Mouse (Mus musculus) limb, embryonic 12.5 days (tissue): ENCODE measurements around the gene Jarid2. TPM values are rescaled to one million over a fixed set of nuclear protein-coding genes. Genes with fewer than 3 reads are reported as not detected.

Experiments used
- ATAC-seq: fragments of 200-750 bp; cut with Nextera tagmentation; 2 replicates; pipeline ENCODE4 v1.8.0; 2017; ENCODE audit warnings: low read depth, moderate TSS enrichment; ENCODE audit not compliant: insufficient number of reproducible peaks, insufficient read depth, low FRiP score, low TSS enrichment
- H3K27ac ChIP-seq: fragments of 300-500 bp; sonication (generic); 2 replicates; pipeline ENCODE4 v1.5.1; 2016; ENCODE audit warnings: mild to moderate bottlenecking, moderate library complexity
- H3K27me3 ChIP-seq: fragments of 300-500 bp; sonication (generic); 2 replicates; pipeline ENCODE4 v1.6.1; 2016; ENCODE audit warnings: mild to moderate bottlenecking, moderate library complexity
- H3K36me3 ChIP-seq: fragments of 300-500 bp; sonication (generic); 2 replicates; pipeline ENCODE4 v1.6.1; 2016; ENCODE audit warnings: mild to moderate bottlenecking, moderate library complexity
- H3K4me1 ChIP-seq: fragments of 300-500 bp; sonication (generic); replicated peaks from 2 replicates; pipeline ENCODE4 v1.6.1; 2016
- H3K4me2 ChIP-seq: fragments of 300-500 bp; sonication (generic); 2 replicates; pipeline ENCODE4 v1.6.1; 2016; ENCODE audit warnings: mild to moderate bottlenecking, moderate library complexity
- H3K4me3 ChIP-seq: fragments of 300-500 bp; sonication (generic); replicated peaks from 2 replicates; pipeline ENCODE4 v1.5.1; 2016; ENCODE audit warnings: mild to moderate bottlenecking
- H3K9ac ChIP-seq: fragments of 300-500 bp; sonication (generic); replicated peaks from 2 replicates; pipeline ENCODE4 v1.6.1; 2016; ENCODE audit warnings: mild to moderate bottlenecking, moderate library complexity
- H3K9me3 ChIP-seq: fragments of 300-500 bp; sonication (generic); 2 replicates; pipeline ENCODE4 v1.6.1; 2016; ENCODE audit warnings: mild to moderate bottlenecking, moderate library complexity
- WGBS: fragments of 180-500 bp; shearing (Covaris S2); methylation state at CpG from one replicate; pipeline ENCODE4 v1.1.7; 2016; 5-methylcytosine and 5-hydroxymethylcytosine counted together
- polyA plus RNA-seq: library from polyadenylated mRNA; unstranded; fragments of >200 nt; fragmentation: Nextera tagmentation; extraction: Ambion mirVana; gene quantifications from 2 replicates; pipeline ENCODE4 v1.2.1, GENCODE M21; 2016

Jarid2 gene
- polyA plus RNA-seq, 1 experiment from 2014 or later = 57.4 TPM

DNA sequence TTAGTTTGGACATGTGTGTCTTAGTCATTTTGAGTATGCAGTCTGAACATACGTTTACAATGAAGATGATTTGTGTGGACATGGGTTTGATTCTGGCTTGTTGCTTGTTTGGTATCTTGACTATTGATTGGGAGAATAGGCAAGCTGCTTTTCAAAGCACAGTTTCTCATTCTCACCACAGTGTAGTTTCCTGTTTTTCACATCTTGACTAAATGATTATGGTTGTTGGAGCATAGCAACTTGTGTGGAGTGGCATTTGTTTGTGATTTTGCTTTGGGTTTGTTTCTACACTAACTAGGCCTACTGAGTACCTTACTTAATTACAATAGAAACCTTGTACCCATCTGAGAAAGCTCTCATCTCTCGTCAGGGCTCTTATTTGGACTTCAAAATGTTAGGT lies 81.7 kb downstream of the Jarid2 start:
- WGBS = 74% methylated on average over 2 of the region's 2 CpGs
- no peak overlapping the region for H3K4me2 ChIP-seq
- H3K9ac ChIP-seq = no peak overlapping the region
- no peaks in the 10 kb centered on the region for H3K9me3 ChIP-seq
- H3K4me1 ChIP-seq = peaks cover 45% of the 10 kb centered on the region
- no peak for ATAC-seq
- H3K4me3 ChIP-seq = no peak overlapping the region
- H3K27ac ChIP-seq = no peak overlapping the region
- no peaks in the 10 kb centered on the region for H3K36me3 ChIP-seq
- no peaks in the 10 kb centered on the region for H3K27me3 ChIP-seq

GRCm38 (mm10) chr13:44811601-44812000 lies 82.3 kb downstream of the Jarid2 start:
- H3K27me3 ChIP-seq = no peaks in the 10 kb centered on the region
- ATAC-seq = no peak
- 90% methylated on average over 10 of the region's 10 CpGs for WGBS
- no peak overlapping the region for H3K9ac ChIP-seq
- no peaks in the 10 kb centered on the region for H3K36me3 ChIP-seq
- H3K4me3 ChIP-seq = no peak overlapping the region
- peaks cover 39% of the 10 kb centered on the region for H3K4me1 ChIP-seq
- no peaks in the 10 kb centered on the region for H3K9me3 ChIP-seq
- H3K27ac ChIP-seq = no peak overlapping the region
- no peak overlapping the region for H3K4me2 ChIP-seq

- 83% methylated on average over 5 of the region's 5 CpGs for WGBS
- Histone ChIP-seq H3K27ac (no peak overlapping the region), H3K9ac (no peak overlapping the region), H3K36me3 (no peaks in the 10 kb centered on the region), H3K4me3 (no peak overlapping the region), H3K4me1 (peaks cover 32% of the 10 kb centered on the region), H3K4me2 (no peak overlapping the region), H3K9me3 (no peaks in the 10 kb centered on the region), H3K27me3 (no peaks in the 10 kb centered on the region)
- no peak for ATAC-seq
Measured at GRCm38 (mm10) chr13:44812381-44812780, 83.1 kb downstream of the Jarid2 start.

- Histone ChIP-seq H3K9me3 (no peaks in the 10 kb centered on the region), H3K27ac (no peak overlapping the region), H3K9ac (no peak overlapping the region), H3K27me3 (no peaks in the 10 kb centered on the region), H3K4me3 (no peak overlapping the region), H3K4me1 (peaks cover 48% of the 10 kb centered on the region), H3K4me2 (no peak overlapping the region), H3K36me3 (no peaks in the 10 kb centered on the region)
- ATAC-seq = no peak
- whole genome bisulfite sequencing = 15% methylated on average over 4 of the region's 4 CpGs
Measured at GRCm38 (mm10) chr13:44819400-44819799, 90.1 kb downstream of the Jarid2 start.

- Histone ChIP-seq H3K27me3 (no peaks in the 10 kb centered on the region), H3K9me3 (no peaks in the 10 kb centered on the region), H3K36me3 (peaks cover 10% of the 10 kb centered on the region; the same call in 1 of the 2 replicates), H3K4me2 (no peak overlapping the region), H3K4me3 (no peak overlapping the region), H3K27ac (no peak overlapping the region), H3K4me1 (peaks cover 37% of the 10 kb centered on the region), H3K9ac (no peak overlapping the region)
- ATAC-seq = no peak
Measured at GRCm38 (mm10) chr13:44822578-44822977, 93.3 kb downstream of the Jarid2 start.

- Histone ChIP-seq H3K4me1 (peaks cover 12% of the 10 kb centered on the region; the same call in 1 of the 2 replicates), H3K27me3 (no peaks in the 10 kb centered on the region), H3K9ac (no peak overlapping the region), H3K9me3 (no peaks in the 10 kb centered on the region), H3K36me3 (peaks cover 10% of the 10 kb centered on the region; the same call in 1 of the 2 replicates), H3K27ac (no peak overlapping the region), H3K4me3 (no peak overlapping the region), H3K4me2 (no peak overlapping the region)
- no peak for ATAC-seq
- 72% methylated on average over 5 of the region's 5 CpGs for WGBS
Measured at GRCm38 (mm10) chr13:44828903-44829302, 99.6 kb downstream of the Jarid2 start.

GRCm38 (mm10) chr13:44832104-44832503 lies 102.8 kb downstream of the Jarid2 start:
- Histone ChIP-seq H3K9ac (no peak overlapping the region), H3K4me2 (no peak overlapping the region), H3K4me1 (peaks cover 12% of the 10 kb centered on the region; the same call in 1 of the 2 replicates), H3K27me3 (no peaks in the 10 kb centered on the region), H3K9me3 (no peaks in the 10 kb centered on the region), H3K27ac (no peak overlapping the region), H3K4me3 (no peak overlapping the region), H3K36me3 (0 out of 2 replicates have a peak, but pooled peaks cover 2% of the 10 kb centered on the region)
- ATAC-seq = no peak
- WGBS = 91% methylated on average over 2 of the region's 2 CpGs

- no peak overlapping the region for H3K4me2 ChIP-seq
- H3K9ac ChIP-seq = no peak overlapping the region
- no peaks in the 10 kb centered on the region for H3K9me3 ChIP-seq
- 87% methylated on average over 4 of the region's 4 CpGs for WGBS
- H3K4me1 ChIP-seq = peaks cover 12% of the 10 kb centered on the region; the same call in 1 of the 2 replicates
- no peak overlapping the region for H3K27ac ChIP-seq
- no peaks in the 10 kb centered on the region for H3K27me3 ChIP-seq
- ATAC-seq = no peak
- no peak overlapping the region for H3K4me3 ChIP-seq
- H3K36me3 ChIP-seq = no peaks in the 10 kb centered on the region
Measured at GRCm38 (mm10) chr13:44832866-44833265, 103.6 kb downstream of the Jarid2 start.

DNA sequence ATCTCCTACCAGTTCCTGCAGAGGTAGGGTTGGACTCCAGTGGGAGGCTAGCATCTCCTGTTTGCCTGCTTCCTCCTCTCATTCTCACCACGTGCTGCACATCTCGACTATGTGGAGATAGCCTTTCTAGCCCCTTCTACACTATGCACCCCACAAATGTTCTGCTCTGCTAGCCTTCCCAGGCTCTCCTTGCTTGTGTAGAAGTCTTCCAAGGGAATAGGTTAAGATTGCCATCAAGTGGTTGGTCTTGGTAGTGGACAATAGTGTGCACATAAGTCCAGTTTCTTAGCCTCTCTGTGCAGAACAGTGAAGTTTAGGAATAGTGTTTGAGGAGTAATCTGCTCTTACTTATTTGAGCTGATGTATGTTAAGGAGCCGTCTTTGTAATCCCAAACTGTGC lies 104.1 kb downstream of the Jarid2 start:
- Histone ChIP-seq H3K9me3 (no peaks in the 10 kb centered on the region), H3K27ac (no peak overlapping the region)

GRCm38 (mm10) chr13:44837445-44837844 lies 108.2 kb downstream of the Jarid2 start:
- Histone ChIP-seq H3K9me3 (no peaks in the 10 kb centered on the region), H3K4me3 (no peak overlapping the region), H3K9ac (no peak overlapping the region), H3K27ac (no peak overlapping the region), H3K27me3 (no peaks in the 10 kb centered on the region), H3K4me1 (peaks cover 34% of the 10 kb centered on the region), H3K36me3 (no peaks in the 10 kb centered on the region), H3K4me2 (no peak overlapping the region)
- no peak for ATAC-seq
- 87% methylated on average over 6 of the region's 6 CpGs for WGBS

More for the DNA sequence above, 104.1 kb downstream of the Jarid2 start:
- no peak for ATAC-seq
- H3K27me3 ChIP-seq = no peaks in the 10 kb centered on the region
- H3K9ac ChIP-seq = no peak overlapping the region
- WGBS = 79% methylated on average over 3 of the region's 3 CpGs
- no peak overlapping the region for H3K4me3 ChIP-seq
- H3K36me3 ChIP-seq = no peaks in the 10 kb centered on the region
- H3K4me2 ChIP-seq = no peak overlapping the region
- peaks cover 12% of the 10 kb centered on the region; the same call in 1 of the 2 replicates for H3K4me1 ChIP-seq

- Histone ChIP-seq H3K27ac (peak overlapping the region; percentile 62), H3K9ac (peak overlapping the region; percentile 31; the same call in 1 of the 2 replicates)
- WGBS = 6% methylated on average over 20 of the region's 20 CpGs
Measured at GRCm38 (mm10) chr13:44839866-44840835, 110.9 kb downstream of the Jarid2 start.

More at GRCm38 (mm10) chr13:44839866-44840835, 110.9 kb downstream of the Jarid2 start:
- no peaks in the 10 kb centered on the region for H3K36me3 ChIP-seq
- peak overlapping the region; percentile 60 for H3K4me2 ChIP-seq
- no peaks in the 10 kb centered on the region for H3K27me3 ChIP-seq
- H3K9me3 ChIP-seq = no peaks in the 10 kb centered on the region
- H3K4me3 ChIP-seq = peak overlapping the region; percentile 29
- H3K4me1 ChIP-seq = peaks cover 47% of the 10 kb centered on the region
- ATAC-seq = no peak; the same call in 1 of the 2 replicates
